Mouse (Mus musculus) forebrain, embryonic 11.5 days (tissue): ENCODE measurements around the gene Sncg. TPM values are rescaled to one million over a fixed set of nuclear protein-coding genes. Genes with fewer than 3 reads are reported as not detected.
"Not testable (repeated sequence)": the region's sequence is repeated elsewhere in the genome, so short reads cannot be mapped to it uniquely, and the experiment has no call there.

Experiments used
- ATAC-seq: fragments of 200-750 bp; cut with Nextera tagmentation; replicated peaks from 2 replicates; pipeline ENCODE4 v1.8.0; 2017; ENCODE audit warnings: moderate TSS enrichment; ENCODE audit not compliant: low FRiP score
- DNase-seq: peaks from one replicate; pipeline ENCODE4 v3.0.0-alpha.2; 2017; ENCODE audit warnings: low spot score
- H3K27ac ChIP-seq: fragments of 300-500 bp; sonication (generic); 2 replicates; pipeline ENCODE4 v1.5.1; 2014; ENCODE audit warnings: low read depth, low read length
- H3K27me3 ChIP-seq: fragments of 300-500 bp; sonication (generic); 2 replicates; pipeline ENCODE4 v1.6.1; 2014; ENCODE audit warnings: mild to moderate bottlenecking, low read length, mixed read lengths; ENCODE audit not compliant: control insufficient read depth, insufficient read depth
- H3K36me3 ChIP-seq: fragments of 300-500 bp; sonication (generic); 2 replicates; pipeline ENCODE4 v1.6.1; 2014; ENCODE audit warnings: mild to moderate bottlenecking, low read length, moderate library complexity, mixed read lengths; ENCODE audit not compliant: control insufficient read depth, insufficient read depth
- H3K4me1 ChIP-seq: fragments of 300-500 bp; sonication (generic); replicated peaks from 2 replicates; pipeline ENCODE4 v1.6.1; 2014; ENCODE audit warnings: low read length, mixed read lengths; ENCODE audit not compliant: control insufficient read depth, insufficient read depth
- H3K4me2 ChIP-seq: fragments of 300-500 bp; sonication (generic); 2 replicates; pipeline ENCODE4 v1.6.1; 2014; ENCODE audit warnings: low read depth, mild to moderate bottlenecking, low read length, moderate library complexity, mixed read lengths; ENCODE audit not compliant: severe bottlenecking
- H3K4me3 ChIP-seq: fragments of 300-500 bp; sonication (generic); 2 replicates; pipeline ENCODE4 v1.5.1; 2014; ENCODE audit warnings: low read depth, low read length
- H3K9ac ChIP-seq: fragments of 300-500 bp; sonication (generic); 2 replicates; pipeline ENCODE4 v1.6.1; 2014; ENCODE audit warnings: low read length
- H3K9me3 ChIP-seq: fragments of 300-500 bp; sonication (generic); 2 replicates; pipeline ENCODE4 v1.6.1; 2016; ENCODE audit warnings: low read length, mixed read lengths; ENCODE audit not compliant: control insufficient read depth
- WGBS: fragments of 180-500 bp; shearing (Covaris S2); extraction: QIAGEN DNeasy Blood & Tissue Kit; methylation state at CpG from one replicate; pipeline ENCODE4 v1.1.7; 2014; 5-methylcytosine and 5-hydroxymethylcytosine counted together
- polyA plus RNA-seq: library from polyadenylated mRNA; unstranded; fragments of >200 nt; fragmentation: Nextera tagmentation; extraction: Ambion mirVana; gene quantifications from 2 replicates; pipeline ENCODE4 v1.2.1, GENCODE M21; 2014

The Sncg gene
- polyA plus RNA-seq, result 3.7 and 5.4 TPM in 2 replicates

DNA sequence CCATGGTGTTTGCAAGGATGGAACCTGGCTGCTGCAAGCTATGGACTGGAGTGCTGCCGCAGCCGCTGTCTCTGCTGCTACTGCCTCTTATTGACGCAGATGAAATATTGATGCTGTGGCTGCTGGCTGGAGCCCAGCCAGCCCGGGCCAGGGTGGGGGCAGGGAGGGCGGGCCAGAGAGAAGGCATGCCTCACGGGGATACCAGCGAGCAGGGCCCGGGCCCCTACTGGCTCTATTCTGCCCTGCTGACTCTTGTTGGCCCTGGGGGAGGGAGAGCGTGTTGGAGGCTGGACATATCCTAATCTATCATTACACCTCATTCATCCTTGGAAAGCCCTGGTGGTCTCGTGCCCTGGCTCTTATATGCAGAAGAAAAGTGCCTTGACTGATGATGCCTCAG, at the start of gene Sncg:
Gene Sncg (minus strand): TSS at position 213 of the 400 bp plus-strand sequence.
- Histone ChIP-seq H3K27ac (no peak within 1 kb of the TSS), H3K4me2 (no peak within 1 kb of the TSS), H3K4me1 (peaks cover 2% of the 10 kb centered on the region; the same call in 1 of the 2 replicates), H3K4me3 (no peak within 1 kb of the TSS), H3K36me3 (no peaks in the 10 kb centered on the region), H3K9me3 (no peaks in the 10 kb centered on the region), H3K9ac (no peak within 1 kb of the TSS), H3K27me3 (no peaks in the 10 kb centered on the region)
- DNase-seq (no peak), ATAC-seq (no peak)
- WGBS, result 72% methylated on average over 10 of the region's 10 CpGs

DNA sequence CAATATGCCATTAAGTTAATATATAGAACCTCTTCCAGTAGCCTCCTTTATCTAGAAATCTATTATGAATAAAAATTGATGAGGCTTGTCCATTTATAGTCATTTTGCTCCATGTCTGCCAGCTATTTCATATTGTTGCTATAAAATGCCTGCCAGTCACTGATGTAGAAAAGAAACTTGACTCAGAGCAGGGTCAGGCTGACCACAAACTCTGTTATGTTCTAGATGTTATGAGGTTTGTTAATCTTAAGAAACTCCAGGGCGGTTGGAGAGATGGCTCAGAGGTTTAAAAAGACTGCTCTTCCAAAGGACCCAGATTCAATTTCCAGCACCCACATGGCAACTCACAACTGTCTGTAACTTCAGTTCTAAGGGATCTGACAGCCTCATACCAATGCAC, 46.5 kb upstream of the Sncg start:
- H3K4me1 ChIP-seq, result no peaks in the 10 kb centered on the region
- no peaks in the 10 kb centered on the region for H3K9me3 ChIP-seq
- H3K9ac ChIP-seq, result no peak overlapping the region
- H3K36me3 ChIP-seq, result peaks cover 3% of the 10 kb centered on the region; the same call in 1 of the 2 replicates
- DNase-seq (no peak), ATAC-seq (no peak)
- H3K4me3 ChIP-seq, result no peak overlapping the region
- no peak overlapping the region for H3K4me2 ChIP-seq
- WGBS, result 92% methylated on average over 1 of the region's 1 CpGs
- no peak overlapping the region for H3K27ac ChIP-seq
- no peaks in the 10 kb centered on the region for H3K27me3 ChIP-seq

DNA sequence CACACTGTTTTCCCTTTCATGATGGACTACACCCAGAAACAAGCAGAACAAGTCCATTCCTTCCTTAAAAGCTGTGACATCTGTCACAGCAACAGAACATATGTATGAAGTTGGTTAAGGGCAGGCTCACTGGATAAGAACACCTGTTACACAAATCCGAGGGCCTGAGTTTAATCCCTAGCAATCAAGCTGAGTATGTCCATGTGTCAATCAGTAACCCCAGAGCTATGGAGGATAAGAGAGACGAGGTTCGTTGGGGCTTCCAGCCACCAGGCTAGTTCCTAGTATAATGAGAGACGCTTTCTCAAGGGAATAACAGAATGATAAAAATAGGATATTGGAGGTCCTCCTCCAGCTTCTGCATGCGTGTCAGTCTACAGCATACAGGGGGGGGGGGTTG, 42.9 kb upstream of the Sncg start:
- H3K4me2 ChIP-seq, result no peak overlapping the region
- H3K4me1 ChIP-seq, result no peaks in the 10 kb centered on the region
- no peaks in the 10 kb centered on the region for H3K9me3 ChIP-seq
- H3K9ac ChIP-seq, result no peak overlapping the region
- DNase-seq (peak; percentile 21), ATAC-seq (no peak)
- H3K27me3 ChIP-seq, result no peaks in the 10 kb centered on the region
- H3K27ac ChIP-seq, result no peak overlapping the region
- no peak overlapping the region for H3K4me3 ChIP-seq
- peaks cover 7% of the 10 kb centered on the region for H3K36me3 ChIP-seq
- WGBS, result 87% methylated on average over 5 of the region's 5 CpGs

DNA sequence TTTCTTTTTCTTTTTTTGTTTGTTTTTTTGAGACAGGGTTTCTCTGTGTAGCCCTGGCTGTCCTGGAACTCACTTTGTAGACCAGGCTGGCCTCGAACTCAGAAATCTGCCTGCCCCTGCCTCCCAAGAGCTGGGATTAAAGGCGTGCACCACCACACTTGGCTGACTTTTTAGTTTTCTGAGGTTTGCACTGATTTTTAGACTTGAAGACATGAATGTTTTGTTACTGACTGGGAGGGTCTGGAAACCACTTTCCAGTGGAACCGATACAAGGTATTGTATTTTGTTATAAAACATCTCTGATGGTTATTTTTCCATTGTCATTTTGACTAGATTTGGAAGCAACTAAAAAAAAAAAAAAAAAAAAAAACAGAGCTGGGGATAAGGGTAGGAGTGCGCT, 42.4 kb upstream of the Sncg start:
- not testable (repeated sequence) for ATAC-seq, H3K27ac ChIP-seq, DNase-seq, H3K4me3 ChIP-seq, H3K9me3 ChIP-seq, H3K9ac ChIP-seq, H3K4me1 ChIP-seq, H3K36me3 ChIP-seq, H3K4me2 ChIP-seq, H3K27me3 ChIP-seq
- 98% methylated on average over 4 of the region's 4 CpGs for WGBS

DNA sequence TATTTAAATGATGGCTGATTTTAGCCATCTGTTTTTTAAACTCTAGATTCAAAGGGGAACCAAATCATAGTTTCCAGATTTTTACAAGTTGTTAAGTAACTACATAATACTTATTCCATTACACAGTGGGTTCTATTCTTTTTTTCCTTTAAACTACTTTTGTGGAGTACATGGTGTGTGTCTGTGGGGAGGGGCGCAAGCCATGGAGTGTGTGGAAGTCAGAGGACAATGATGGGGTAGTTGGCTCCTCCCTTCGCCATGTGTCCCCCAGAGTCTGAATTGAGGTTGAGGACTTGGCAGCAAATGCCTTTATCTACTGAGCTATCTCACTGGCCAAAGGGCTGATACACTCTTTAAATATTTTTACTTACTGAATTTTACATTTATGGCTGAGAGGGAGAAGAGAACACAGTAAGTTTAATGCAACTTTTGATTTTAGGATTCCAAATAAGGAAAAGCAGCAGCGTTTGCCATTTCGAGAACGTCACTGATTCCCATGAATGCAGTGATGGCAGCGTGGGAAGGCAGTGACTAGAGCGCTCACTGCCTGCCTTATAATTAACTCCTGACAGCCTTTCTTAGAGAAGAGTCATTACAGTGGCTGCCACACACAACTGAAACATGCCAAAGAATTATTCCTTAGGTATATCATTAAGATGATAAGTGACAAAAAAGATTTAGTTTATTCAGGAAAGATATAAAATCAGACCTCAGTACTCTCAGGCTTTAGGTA, 37.7 kb upstream of the Sncg start:
- WGBS, result 94% methylated on average over 7 of the region's 7 CpGs
- ATAC-seq, result no peak
- peak; percentile 31 for DNase-seq

DNA sequence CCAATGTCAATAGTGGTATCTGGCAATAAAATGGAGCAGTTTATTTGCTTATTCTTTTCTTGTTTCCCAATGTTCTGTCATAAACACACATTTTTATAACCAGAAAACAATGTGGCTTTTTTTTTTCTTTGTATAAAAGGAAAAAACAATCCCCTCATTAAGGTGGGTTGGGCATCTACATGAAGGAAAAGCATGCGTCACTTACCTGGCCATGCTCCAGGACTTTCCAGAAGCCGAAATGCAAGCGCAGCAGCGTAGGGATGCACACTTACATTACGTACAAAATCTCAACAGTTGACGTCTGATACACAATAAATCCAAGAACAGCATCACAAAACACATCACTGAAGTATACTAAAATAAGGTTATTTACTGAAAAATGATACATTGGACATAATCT, 36.1 kb upstream of the Sncg start:
- ATAC-seq (no peak), DNase-seq (no peak)
- Histone ChIP-seq H3K4me2 (no peak overlapping the region), H3K4me3 (no peak overlapping the region), H3K27ac (no peak overlapping the region), H3K27me3 (no peaks in the 10 kb centered on the region), H3K4me1 (no peaks in the 10 kb centered on the region), H3K9me3 (no peaks in the 10 kb centered on the region), H3K9ac (no peak overlapping the region), H3K36me3 (peaks cover 11% of the 10 kb centered on the region)
- WGBS, result 96% methylated on average over 6 of the region's 6 CpGs

More for the DNA sequence above, 37.7 kb upstream of the Sncg start:
- Histone ChIP-seq H3K36me3 (peaks cover 11% of the 10 kb centered on the region), H3K9ac (no peak overlapping the region), H3K9me3 (no peaks in the 10 kb centered on the region), H3K4me3 (no peak overlapping the region), H3K27me3 (no peaks in the 10 kb centered on the region), H3K4me1 (no peaks in the 10 kb centered on the region), H3K27ac (no peak overlapping the region), H3K4me2 (no peak overlapping the region)

DNA sequence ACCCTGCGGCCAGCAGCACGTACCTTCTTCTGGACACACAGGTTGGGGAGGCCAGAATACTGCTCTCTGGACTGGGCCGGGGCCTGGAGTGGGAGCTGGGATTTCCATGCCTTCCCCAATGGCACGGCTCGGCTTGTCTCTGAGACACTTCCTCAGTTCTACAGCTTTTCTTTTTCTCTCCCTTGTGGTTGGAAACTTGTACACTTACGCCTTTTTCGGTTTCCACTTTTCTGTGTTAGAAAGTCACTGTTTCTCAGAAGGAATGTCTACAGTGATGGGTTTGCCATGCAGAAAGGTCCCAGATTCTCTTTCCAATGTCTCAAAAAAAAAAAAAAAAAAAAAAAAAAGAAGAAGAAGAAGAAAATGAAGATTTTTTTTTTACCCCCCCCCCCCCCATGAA, 28.8 kb upstream of the Sncg start:
- H3K4me3 ChIP-seq, result no peak overlapping the region
- peaks cover 5% of the 10 kb centered on the region; the same call in 1 of the 2 replicates for H3K36me3 ChIP-seq
- WGBS, result 96% methylated on average over 7 of the region's 7 CpGs

DNA sequence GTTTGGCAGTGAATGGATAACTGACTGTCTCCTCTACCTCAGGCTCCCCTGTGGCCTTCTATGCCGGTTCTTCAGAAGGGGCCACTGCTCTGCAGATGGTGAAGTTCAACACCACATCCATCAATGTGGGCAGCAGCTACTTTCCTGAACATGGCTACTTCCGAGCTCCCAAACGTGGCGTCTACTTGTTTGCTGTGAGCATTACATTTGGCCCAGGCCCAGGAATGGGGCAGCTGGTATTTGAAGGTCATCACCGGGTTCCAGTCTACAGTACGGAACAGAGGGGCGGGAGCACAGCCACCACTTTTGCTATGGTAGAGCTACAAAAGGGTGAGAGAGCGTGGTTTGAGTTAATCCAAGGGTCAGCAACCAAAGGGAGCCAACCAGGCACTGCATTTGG, 28.3 kb upstream of the Sncg start:
- no peak overlapping the region for H3K4me3 ChIP-seq
- H3K36me3 ChIP-seq, result peaks cover 5% of the 10 kb centered on the region; the same call in 1 of the 2 replicates
- H3K4me1 ChIP-seq, result no peaks in the 10 kb centered on the region
- H3K4me2 ChIP-seq, result no peak overlapping the region
- no peak overlapping the region for H3K27ac ChIP-seq
- 88% methylated on average over 8 of the region's 8 CpGs for WGBS
- ATAC-seq (no peak), DNase-seq (peak; percentile 37)
- H3K9ac ChIP-seq, result no peak overlapping the region
- H3K9me3 ChIP-seq, result no peaks in the 10 kb centered on the region
- no peaks in the 10 kb centered on the region for H3K27me3 ChIP-seq

More for the DNA sequence above, 28.8 kb upstream of the Sncg start:
- Histone ChIP-seq H3K9ac (no peak overlapping the region), H3K4me2 (no peak overlapping the region), H3K9me3 (no peaks in the 10 kb centered on the region), H3K27ac (no peak overlapping the region), H3K4me1 (no peaks in the 10 kb centered on the region), H3K27me3 (no peaks in the 10 kb centered on the region)
- DNase-seq, result peak; percentile 47
- no peak for ATAC-seq

DNA sequence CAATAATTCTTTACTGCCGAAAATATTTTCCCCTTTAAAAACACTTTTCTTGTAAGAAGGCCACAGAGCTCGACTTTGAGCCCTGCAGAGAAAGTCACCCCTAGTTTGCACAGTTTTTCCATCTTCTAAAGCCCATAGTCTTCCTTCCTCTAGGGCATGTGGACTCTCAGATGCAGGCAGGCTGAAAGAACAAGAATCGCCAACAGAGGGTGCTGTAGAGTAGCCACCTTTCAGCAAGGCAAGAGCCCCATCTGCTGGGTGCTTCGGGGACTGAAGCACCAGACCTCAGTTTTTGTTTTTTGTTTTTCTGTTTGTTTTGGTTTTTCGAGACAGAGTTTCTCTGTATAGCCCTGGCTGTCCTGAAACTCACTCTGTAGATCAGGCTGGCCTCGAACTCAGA, 26.5 kb upstream of the Sncg start:
- H3K9ac ChIP-seq, result no peak overlapping the region
- H3K4me3 ChIP-seq, result no peak overlapping the region
- H3K36me3 ChIP-seq, result peaks cover 2% of the 10 kb centered on the region; the same call in 1 of the 2 replicates
- ATAC-seq (no peak), DNase-seq (peak; percentile 86)
- H3K4me1 ChIP-seq, result no peaks in the 10 kb centered on the region
- no peak overlapping the region for H3K4me2 ChIP-seq
- no peaks in the 10 kb centered on the region for H3K27me3 ChIP-seq
- H3K9me3 ChIP-seq, result no peaks in the 10 kb centered on the region
- 57% methylated on average over 6 of the region's 6 CpGs for WGBS
- no peak overlapping the region for H3K27ac ChIP-seq
